Mouse (Mus musculus): ENCODE data around the gene Fgfr2.

The Fgfr2 gene

GRCm38 (mm10) chr7:130985716-130986115 lies 2137.4 kb downstream of the Fgfr2 start:
- no peak for DNase-seq (ENCODE audit: low spot score in 2 of 2)

- no peak for DNase-seq (ENCODE audit: low spot score in 2 of 2)
Observed at GRCm38 (mm10) chr7:130985193-130985592, 2138.0 kb downstream of the Fgfr2 start.

GRCm38 (mm10) chr7:130984294-130984693 lies 2138.9 kb downstream of the Fgfr2 start:
- DNase-seq (ENCODE audit: low spot score in 2 of 2), result no peak

GRCm38 (mm10) chr7:130982881-130983280 lies 2140.3 kb downstream of the Fgfr2 start:
- DNase-seq (ENCODE audit: low spot score in 2 of 2), result no peak

GRCm38 (mm10) chr7:130982371-130982770 lies 2140.8 kb downstream of the Fgfr2 start:
- DNase-seq (ENCODE audit: low spot score in 2 of 2), result no peak

GRCm38 (mm10) chr7:130980130-130980529 lies 2143.0 kb downstream of the Fgfr2 start:
- DNase-seq (ENCODE audit: low spot score in 2 of 2), result no peak

- no peak for DNase-seq (ENCODE audit: low spot score in 2 of 2)
Observed at GRCm38 (mm10) chr7:130978545-130978944, 2144.6 kb downstream of the Fgfr2 start.

GRCm38 (mm10) chr7:130977794-130978521 lies 2145.2 kb downstream of the Fgfr2 start:
- DNase-seq (ENCODE audit: low spot score in 2 of 2), result peak; percentile 59 to 68

GRCm38 (mm10) chr7:130976305-130976935 lies 2146.7 kb downstream of the Fgfr2 start:
- no peak for DNase-seq (ENCODE audit: low spot score in 2 of 2)

GRCm38 (mm10) chr7:130972767-130973166 lies 2150.4 kb downstream of the Fgfr2 start:
- DNase-seq (ENCODE audit: low spot score in 2 of 2), result no peak

GRCm38 (mm10) chr7:130969507-130969906 lies 2153.6 kb downstream of the Fgfr2 start:
- DNase-seq (ENCODE audit: low spot score in 2 of 2), result no peak

GRCm38 (mm10) chr7:130969076-130969475 lies 2154.1 kb downstream of the Fgfr2 start:
- DNase-seq (ENCODE audit: low spot score in 2 of 2), result no peak

- no peak for DNase-seq (ENCODE audit: low spot score in 2 of 2)
Observed at GRCm38 (mm10) chr7:130968537-130968936, 2154.6 kb downstream of the Fgfr2 start.

- no peak for DNase-seq (ENCODE audit: low spot score in 2 of 2)
Observed at GRCm38 (mm10) chr7:130967901-130968300, 2155.2 kb downstream of the Fgfr2 start.

- DNase-seq (ENCODE audit: low spot score in 2 of 2), result no peak
Observed at GRCm38 (mm10) chr7:130966876-130967275, 2156.3 kb downstream of the Fgfr2 start.

- DNase-seq (ENCODE audit: low spot score in 2 of 2), result no peak
Observed at GRCm38 (mm10) chr7:130966451-130966850, 2156.7 kb downstream of the Fgfr2 start.

GRCm38 (mm10) chr7:130965909-130966365 lies 2157.2 kb downstream of the Fgfr2 start:
- peak; percentile 41 to 47 for DNase-seq (ENCODE audit: low spot score in 2 of 2)

GRCm38 (mm10) chr7:130965396-130965795 lies 2157.8 kb downstream of the Fgfr2 start:
- DNase-seq (ENCODE audit: low spot score in 2 of 2), result no peak

- peak; percentile 38 to 50 for DNase-seq (ENCODE audit: low spot score in 2 of 2)
Observed at GRCm38 (mm10) chr7:130964686-130965085, 2158.5 kb downstream of the Fgfr2 start.

GRCm38 (mm10) chr7:130961429-130961828 lies 2161.7 kb downstream of the Fgfr2 start:
- no peak for DNase-seq (ENCODE audit: low spot score in 2 of 2)

- DNase-seq (ENCODE audit: low spot score in 2 of 2), result no peak
Observed at GRCm38 (mm10) chr7:130959868-130960267, 2163.3 kb downstream of the Fgfr2 start.

- DNase-seq (ENCODE audit: low spot score in 2 of 2), result no peak
Observed at GRCm38 (mm10) chr7:130958551-130958950, 2164.6 kb downstream of the Fgfr2 start.

GRCm38 (mm10) chr7:130954177-130954601 lies 2169.0 kb downstream of the Fgfr2 start:
- DNase-seq (ENCODE audit: low spot score in 2 of 2), result no peak
